Mouse (Mus musculus): Measurements from ENCODE around the gene Ergic1.

The Ergic1 gene

DNA sequence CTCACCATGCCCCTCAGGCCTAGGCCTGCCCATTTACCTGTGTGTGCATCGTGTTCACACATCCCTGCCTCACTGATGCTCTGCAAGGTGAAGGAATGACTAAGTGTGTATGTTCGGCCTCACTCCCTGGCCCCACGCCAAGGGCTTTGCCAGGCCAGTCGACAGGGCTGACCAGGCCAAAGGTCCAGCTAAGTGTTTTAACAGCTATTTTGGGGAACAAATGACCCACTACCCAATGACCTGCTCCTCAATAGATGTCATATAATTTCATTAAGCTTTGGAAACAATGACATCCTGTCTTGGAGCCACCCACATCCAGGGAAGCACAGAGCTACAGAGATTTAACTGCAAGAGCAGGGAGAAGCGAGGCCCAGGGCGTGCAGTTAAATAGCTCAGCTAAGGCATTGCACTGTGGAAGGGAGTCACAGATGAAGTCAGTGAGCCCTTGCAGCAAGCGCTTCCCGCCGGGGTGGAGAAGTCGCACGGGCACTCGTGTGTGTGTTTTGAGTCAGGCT lies 41.1 kb downstream of the Ergic1 start:
- DNase-seq = peak; percentile 79

DNA sequence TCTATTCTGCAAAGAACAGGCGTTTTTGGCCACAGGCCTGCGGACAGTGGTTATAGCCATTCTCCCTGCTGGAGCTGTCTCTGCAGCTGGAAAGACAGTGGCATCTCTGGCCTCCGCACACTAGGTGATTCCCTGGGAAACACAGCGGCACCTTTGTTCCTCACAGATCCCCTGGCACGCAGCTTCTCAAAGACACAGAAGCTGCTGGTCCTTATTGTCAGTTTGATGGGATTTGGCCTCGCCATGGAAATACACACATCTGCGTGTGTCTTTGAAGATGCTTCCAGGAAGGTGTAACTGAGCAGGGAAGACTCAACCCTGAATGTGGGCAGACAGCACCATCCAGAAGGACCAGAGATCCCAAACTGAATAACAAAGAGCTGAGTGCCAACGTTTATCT lies 42.0 kb downstream of the Ergic1 start:
- DNase-seq = no peak

DNA sequence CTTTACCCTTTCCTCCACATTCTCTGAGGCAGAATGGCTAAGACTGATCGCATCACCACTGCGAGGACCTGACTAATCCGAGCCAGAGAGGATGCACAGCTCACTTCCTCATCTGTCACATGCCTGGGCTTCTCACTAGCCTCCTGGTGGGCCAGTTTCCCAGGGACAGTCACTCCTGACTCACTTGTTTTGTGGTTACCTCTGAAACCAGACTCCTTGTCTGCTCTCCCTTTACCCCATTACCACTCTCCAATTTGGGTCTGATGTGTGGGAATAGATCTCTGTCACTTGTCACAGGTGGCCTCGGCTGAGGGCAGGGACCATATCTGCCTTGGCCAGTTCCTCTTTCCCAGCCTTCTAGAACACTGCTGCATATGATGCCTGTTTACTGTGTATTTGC lies 44.3 kb downstream of the Ergic1 start:
- DNase-seq = no peak

DNA sequence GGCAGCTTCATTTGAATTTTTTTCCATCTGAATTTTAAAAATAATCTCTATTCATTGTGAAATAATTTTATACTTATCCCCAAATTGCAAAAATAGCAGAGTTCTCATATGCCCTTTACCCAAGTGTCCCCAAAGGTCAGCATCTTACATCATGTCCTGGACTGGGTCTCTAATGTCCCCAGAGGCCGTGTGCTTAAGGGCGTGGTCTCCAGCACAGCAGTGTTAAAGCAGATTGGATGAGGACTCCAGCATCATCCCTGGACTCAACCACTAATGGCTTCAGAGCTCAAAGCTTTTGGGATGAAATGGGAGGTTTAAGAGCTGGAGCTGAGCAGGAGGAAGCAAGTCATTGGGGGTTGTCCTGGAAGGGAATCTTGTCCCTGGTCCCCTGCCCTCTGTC lies 45.2 kb downstream of the Ergic1 start:
- DNase-seq = no peak

DNA sequence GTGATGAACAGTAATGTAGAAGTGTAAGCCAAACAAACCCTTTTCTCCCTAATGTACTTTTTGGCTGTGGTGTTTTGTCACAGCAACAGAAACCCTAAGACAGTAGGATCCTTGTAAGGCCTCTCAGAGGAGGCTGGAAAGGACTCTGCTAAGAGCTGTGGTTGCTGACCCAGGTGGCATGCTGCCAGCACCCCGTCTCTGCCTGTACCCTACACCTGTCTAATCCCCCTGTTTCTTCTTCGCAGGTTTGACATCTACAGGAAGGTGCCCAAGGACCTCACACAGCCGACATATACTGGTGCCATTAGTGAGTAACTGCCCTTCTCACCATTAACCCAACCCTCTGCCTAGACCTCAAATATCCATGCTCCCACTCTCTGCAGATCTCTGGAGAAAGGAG lies 47.1 kb downstream of the Ergic1 start:
- DNase-seq = no peak

DNA sequence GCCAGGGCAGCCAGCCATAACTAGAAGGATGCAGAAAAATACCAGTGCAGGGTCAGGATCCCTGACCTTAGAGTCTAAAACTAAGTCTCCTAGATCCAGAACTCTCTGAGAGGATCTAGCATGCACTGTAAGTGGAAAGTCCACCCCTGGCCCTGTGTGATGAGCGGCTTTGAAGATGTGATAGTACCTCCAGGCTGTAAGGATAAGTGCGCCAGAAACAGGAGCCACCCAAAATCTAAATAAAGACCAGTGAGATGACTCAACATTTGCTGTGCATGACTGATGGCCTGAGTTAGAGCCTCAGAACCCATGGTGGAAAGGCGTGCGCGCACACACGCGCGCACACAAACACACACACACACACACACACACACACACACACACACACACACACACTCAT lies 47.6 kb downstream of the Ergic1 start:
- no peak for DNase-seq

DNA sequence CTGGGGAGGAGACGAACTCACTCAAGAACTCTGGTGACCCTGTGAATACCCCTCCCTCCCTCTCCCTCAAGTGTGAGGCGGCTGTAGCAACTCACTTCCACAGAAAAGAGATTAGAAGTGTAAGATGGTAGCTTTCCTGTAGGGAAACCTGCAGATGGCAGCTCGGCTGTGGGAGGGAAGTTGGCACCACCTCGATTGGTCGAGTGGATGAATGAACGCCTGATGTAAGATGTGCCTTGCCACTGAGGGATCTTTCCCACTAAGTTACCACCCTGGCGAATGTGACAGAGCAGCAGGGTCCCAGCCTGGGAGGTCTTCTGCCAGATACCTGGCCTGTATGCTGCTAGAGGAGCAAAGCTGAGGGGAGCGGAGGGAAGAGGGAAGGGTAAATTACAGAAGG lies 48.5 kb downstream of the Ergic1 start:
- DNase-seq = no peak

DNA sequence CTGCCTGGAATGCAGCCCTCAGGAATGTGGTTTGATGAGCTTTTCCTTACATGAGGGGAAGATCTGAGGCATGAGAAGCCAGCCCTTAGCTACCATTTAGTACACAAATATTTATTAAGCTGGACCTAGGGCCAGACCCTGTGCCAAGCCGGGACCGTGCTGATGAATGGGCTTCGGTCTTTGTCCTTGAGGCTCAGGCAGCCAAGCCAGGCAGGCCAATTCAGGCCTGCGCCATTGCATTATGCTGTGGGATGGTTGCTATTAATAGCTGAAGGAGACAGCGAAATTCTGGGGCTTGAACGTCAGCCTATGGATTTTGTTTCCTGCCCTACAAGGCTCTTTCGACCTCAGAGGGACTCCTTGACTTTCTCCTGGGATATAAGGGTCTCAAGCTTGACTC lies 50.0 kb downstream of the Ergic1 start:
- no peak for DNase-seq

DNA sequence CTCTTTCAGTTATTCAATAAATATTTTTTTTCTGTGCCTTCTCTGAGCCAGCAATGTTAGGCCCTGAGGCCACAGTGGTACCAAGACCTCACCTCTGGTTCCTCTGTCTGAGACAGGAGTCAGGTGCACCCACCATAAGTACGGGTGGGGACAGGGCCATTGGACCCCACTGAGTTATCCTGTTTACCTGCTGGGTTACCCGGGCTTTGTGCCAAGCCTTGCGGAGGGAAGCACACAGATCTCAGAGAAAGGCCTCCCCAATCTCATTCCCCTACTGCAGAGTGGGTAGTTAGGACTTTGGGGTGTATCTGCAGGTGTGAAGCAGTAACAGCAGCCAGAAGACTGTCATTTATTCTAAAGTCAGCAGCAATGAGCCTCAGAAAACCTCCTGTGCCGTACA lies 50.6 kb downstream of the Ergic1 start:
- no peak for DNase-seq

DNA sequence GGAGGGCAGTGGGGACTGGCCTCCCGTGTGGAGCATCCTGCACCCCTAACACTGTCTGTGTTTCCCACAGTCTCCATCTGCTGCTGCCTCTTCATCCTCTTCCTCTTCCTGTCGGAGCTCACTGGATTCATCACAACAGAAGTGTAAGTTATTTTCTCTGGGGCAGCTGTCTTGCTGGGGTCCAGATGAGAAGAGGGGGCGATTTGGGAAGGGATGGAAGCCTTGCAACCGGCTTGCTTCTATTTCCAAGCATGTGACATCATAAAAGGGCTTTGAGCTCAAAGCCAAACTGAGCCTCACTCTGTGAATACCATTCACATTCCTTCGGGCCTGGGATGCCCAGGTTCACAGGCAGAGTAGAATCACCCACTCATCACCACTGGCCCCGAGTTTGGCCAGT lies 53.0 kb downstream of the Ergic1 start:
- DNase-seq = no peak

DNA sequence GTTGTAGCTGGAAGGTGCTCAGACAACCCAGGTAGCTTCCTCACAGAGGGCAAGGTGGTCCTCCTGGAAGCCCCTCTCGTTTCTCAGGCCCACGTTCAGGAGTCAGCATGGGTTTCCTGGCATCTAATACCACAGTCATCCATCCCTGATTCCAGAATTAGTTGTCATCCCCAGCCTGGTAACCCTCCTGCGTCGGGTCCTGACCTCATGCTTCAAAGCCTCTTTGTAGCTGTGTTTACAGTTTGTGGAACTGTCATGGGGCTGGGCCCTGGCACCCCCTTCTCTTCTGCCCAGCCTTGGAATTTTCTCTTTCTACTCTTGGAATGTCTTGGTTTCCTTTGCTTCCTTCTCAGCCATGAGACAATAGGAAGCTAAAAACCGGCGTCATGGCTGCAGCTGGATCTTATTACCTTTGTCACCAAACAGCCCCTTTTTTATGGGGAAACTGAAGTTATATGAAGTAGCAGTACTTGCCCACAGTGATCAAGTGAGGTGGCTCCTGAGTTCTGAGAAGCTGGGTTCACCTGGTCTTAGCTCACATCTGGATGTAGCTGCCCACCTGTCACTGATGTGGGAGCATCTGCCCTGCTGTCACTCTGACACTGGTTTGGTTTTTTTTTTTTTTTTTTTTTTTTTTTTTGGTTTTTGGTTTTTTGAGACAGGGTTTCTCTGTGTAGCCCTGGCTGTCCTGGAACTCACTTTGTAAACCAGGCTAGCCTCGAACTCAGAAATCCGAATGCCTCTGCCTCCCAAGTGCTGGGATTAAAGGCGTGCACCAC lies 53.6 kb downstream of the Ergic1 start:
- no peak for DNase-seq

DNA sequence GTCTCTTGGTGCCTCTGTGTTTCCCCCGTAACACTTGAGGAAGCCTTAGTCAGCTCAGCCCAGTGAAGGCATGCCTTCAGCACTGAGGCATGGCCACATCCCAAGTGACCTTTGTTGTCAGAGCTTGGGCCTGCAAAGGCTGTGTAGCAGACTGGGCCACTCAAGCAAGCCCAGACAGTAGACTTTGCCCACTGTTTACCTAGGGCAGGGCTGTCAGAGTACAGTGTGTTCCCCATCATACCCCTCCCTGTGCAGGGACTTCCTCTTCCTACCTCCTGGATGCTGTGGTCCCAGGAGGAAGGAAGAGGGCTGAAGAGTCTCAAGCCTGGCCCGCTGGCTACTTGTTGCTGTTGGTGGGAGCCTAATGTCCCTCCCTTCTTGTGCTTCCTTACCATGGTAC lies 55.4 kb downstream of the Ergic1 start:
- DNase-seq = peak; percentile 82

DNA sequence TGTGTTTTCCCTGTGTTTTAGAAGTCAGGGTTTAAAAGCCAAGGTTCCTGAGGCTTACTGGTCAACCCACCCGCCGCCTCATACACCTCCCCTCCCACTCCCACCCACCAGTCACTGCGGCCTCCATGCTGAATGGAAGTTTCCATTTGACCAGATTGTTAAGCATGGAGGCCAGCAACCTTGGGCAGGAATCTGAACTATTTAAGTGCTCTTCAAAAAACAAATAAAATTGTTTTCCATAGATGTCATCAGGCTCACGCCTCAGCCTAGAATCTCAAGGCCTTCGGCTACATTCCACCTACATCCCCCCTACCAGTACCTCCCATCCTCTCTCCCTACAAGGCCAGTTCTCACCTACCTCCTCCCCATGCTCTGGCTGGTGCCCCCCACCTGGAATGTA lies 57.2 kb downstream of the Ergic1 start:
- DNase-seq = no peak

DNA sequence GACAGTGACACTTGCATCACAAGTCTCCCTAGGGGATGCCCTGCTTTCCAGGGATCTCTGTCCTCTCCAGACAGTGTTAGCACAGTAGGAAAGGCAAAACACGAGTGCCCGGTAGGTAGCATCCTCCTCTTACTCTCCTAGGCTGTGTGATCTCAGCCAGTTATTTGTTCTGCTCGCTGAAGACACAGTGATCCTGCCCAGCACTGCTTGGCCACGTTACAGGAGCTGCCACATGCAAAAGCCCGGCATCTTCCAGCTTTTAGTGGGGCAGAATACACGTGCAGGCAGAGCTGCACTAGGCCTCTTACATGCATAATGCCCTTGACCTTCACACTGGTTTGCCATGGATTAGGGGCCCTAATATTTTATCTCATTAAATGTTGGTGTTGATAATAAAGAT lies 58.3 kb downstream of the Ergic1 start:
- no peak for DNase-seq

DNA sequence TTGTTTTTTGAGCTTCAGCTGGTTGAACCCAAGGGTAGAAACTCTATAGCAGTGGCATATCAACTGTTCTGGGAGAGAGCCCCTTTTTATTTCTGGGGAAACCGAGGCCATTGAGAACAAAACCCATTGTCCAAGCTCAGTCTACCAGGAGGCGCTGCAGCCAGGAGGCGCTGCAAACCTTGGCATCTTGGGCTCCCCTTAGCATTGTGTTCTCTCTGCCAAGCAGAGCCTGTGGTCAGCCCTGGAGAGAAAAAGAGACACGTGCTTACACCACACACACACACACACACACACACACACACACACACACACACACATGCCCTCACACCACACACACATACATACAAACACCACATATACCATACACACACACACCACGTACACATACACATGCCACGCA lies 59.0 kb downstream of the Ergic1 start:
- DNase-seq = no peak

DNA sequence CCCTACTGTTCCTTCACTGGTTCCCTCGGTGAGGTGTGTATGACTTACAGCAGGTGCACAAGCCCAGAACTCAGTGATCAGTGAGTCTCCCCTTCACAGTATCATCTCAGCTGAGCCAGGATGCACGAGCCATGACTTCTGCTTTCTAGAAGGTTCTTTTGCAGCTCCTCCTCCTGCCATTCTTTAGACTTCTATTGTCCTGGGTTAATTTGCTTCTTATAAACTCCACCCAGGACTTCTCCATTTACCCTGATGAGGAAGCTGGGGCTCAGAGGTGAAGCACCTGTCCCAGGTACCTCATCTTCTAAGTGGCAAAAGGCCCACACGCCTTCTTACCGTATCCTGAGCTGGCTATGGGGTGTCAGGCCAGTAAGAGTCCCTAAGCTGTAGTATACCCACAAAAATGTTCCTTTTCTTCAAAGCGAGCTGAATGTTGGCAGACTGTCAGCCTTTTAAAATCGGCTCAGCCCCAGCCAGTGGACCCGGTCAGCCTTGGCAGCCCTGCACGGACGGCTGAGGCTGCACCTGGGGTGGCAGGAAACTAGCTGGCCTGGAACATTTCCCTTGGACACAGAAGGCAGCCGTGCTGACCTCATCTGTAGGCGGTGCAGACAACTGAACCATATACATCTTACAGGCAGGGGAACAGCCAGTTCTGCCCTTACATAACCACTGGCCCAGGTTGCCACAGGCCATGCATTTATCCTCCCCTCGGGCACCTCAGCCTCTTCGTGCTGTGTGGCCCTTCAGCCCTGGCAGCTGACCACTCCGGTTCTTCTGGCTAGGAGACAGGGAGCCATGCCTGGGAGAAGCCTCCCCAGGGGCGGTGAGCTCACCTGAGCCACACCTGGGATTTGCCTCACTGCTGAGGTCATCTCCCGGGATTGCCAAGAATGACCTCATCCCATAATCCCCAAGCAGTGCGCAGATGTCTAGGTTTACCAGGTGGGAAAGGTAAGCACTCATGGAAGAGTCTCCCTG lies 59.8 kb downstream of the Ergic1 start:
- DNase-seq = peak; percentile 88

DNA sequence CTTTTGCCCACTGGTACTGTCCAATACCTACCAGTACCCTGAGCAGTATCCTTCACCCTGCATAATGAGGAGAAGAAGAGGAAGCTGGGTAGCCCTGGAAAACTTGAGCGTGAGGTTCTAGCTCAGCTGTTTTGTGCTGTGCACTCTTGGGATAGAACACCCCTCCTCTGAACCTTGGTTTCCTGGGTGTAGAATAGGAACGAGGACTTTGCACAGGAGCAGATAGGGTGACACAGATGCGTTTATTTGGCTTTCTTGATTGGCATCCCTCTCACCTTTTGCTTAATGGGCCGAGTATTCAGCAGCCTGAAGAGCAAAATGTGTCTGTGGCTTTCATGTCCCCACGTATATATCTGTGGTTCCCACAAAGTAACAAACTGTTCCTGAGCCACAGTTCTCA lies 60.6 kb downstream of the Ergic1 start:
- no peak for DNase-seq

DNA sequence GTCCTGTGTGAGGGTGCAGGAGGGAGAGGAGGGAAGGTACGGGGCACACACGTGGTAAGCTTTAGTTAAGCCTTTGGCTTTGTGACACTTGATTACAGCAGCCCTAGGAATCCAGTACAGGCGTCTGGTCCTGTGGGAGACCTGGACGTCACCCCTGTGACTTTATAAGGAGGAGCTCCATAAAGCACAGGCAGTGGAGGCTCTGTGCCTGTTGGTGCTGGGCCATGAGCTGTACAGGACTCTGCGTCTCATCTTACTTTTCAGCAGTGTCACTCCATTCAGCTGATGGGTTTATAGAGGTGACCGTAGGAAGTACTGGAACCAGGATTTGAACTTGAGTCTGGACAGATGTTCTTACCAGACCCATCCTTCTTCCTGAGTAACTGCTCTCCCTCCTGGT lies 62.7 kb downstream of the Ergic1 start:
- no peak for DNase-seq

DNA sequence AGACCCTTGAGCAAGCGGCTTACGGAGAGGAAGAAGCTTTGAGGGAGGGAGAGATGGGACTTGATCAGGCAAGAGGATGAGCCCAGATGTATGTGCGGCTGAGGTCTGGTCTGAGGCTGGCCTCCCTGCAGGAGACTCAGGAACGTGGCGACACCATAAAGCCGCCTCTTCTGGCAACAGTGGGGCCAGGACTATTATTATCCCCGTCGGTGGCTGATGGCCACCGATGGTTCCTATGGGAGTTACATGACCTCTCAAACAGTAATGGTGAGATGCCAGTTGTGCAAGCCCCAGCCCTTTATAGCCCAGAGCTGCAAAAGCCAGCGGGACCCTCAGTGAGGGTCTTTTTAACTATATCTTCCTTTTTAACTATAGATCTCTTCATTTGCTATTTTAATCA lies 63.7 kb downstream of the Ergic1 start:
- DNase-seq = no peak

DNA sequence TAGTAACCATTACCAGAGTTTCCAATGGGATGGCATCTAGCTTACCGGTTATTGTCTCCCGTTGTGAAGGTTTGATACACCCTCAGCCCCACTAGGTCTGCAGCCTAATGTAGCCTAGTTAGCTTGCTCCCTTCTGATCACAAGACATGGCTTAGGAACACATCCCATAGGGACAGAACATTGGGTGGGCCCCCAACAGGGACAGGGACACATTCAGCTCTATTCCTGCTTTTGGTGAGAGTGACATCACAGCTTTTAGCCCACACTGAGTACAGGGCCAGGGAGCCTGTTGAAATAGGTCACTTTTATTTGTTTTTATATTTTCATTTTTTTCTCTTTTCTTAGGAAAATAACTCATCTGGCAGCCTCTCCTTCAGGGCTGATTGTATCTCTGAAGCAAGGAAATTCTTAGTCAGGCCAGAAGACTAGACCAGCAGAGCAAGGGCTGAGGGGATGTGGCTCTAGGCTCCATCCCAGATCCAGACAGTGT lies 64.3 kb downstream of the Ergic1 start:
- DNase-seq = no peak

DNA sequence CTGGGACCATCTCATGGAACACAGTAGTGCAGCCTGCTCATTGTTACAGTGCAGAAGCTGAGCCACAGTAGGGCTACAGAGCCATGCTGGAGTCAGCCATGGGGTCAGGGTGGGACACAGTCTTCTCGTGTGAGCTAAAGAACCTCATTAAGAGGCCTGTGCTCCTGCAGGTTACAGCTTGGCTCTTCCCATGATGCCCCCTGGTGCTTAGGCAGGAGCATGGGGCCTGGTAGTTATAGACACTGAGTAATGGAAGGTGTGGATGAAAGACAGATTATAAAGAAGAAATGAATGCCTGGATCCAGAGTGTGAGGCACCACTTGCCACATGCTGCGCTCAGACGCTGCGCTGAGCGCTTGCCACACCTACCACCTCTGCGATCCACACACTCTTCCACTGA lies 67.2 kb downstream of the Ergic1 start:
- no peak for DNase-seq

DNA sequence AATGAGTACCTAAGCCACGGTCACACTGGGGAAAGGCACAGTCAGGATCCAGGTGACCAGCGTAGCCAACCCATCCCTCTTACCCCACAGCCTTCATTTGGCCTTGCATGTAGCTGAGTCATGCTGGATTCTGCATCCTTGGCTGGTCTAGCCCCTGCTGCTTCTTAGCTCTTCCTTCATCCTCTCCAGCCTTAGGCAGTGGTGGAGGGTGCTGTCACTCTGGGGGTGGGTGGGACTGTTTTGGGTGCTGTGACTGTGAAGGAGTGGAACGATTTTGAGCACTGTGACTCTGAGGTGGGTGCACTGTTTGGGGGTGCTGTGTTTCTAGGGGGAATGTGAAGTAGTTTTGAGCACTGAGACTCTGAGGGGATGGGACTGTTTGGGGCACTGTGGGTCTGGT lies 67.6 kb downstream of the Ergic1 start:
- no peak for DNase-seq

DNA sequence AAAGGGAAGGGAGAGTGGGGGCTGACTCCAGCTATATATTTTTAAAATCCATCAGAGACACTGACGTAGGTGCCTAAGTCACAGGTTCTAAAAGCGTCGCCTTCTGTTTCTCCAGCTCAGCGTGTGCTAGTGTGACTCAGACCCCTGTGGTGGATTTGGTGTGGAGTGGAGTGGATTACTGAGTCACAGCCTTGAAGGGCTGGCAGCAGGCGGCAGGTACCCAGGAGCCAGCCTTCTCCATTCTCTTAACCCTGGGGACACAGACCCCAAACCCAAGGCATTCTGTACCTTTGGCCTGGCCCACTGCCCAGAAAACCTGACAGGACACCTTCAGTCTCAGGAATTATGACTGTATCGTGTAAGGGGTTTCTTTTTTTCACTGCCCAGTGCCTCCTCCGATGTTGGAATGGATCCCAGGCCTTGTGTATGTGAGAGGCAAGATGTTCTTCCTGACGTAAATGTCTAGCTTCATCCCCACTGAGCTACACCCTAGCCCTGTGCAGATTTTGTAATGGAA lies 70.6 kb downstream of the Ergic1 start:
- no peak for DNase-seq

DNA sequence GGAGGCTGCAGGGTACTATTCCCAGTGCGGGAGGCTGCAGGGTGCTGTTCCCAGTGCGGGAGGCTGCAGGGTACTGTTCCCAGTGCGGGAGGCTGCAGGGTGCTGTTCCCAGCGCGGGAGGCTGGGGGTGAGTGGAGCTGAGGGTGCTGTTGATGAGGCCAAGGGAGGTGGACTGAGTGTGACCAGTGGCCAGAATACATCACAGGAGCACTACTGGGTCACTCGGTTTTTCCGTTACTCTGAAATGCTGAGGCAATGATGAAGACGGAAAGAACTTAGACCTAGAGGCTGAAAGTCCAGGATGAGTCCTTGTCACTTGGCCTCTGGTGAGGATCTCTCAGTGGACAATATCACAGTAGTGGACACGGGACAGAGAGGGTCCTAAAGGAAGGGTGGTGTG lies 71.9 kb downstream of the Ergic1 start:
- no peak for DNase-seq
